Mouse (Mus musculus) frontal cortex, adult (tissue): ENCODE data around the gene Osgepl1.
"Not testable (repeated sequence)": the region's sequence is repeated elsewhere in the genome, so short reads cannot be mapped to it uniquely, and the experiment has no call there.

Experiments
- ATAC-seq: cut with Nextera tagmentation; 2 replicates; pipeline ENCODE4 v1.9.2; 2017; ENCODE audit warnings: mild to moderate bottlenecking, moderate library complexity, mixed read lengths; ENCODE audit not compliant: low TSS enrichment

Gene Osgepl1

GRCm38 (mm10) chr1:53312989-53313967, at the start of gene Osgepl1:
TSS of gene Osgepl1 (plus strand) at chr1:53313624.
- ATAC-seq, result peak; percentile 98

- not testable (repeated sequence) for ATAC-seq
Measured at GRCm38 (mm10) chr1:53264958-53265612, 48.3 kb upstream of the Osgepl1 start.

- ATAC-seq, result no peak
Measured at GRCm38 (mm10) chr1:53269901-53270300, 43.5 kb upstream of the Osgepl1 start.

GRCm38 (mm10) chr1:53272646-53273045, 40.8 kb upstream of the Osgepl1 start:
- ATAC-seq, result peak; percentile 88

DNA sequence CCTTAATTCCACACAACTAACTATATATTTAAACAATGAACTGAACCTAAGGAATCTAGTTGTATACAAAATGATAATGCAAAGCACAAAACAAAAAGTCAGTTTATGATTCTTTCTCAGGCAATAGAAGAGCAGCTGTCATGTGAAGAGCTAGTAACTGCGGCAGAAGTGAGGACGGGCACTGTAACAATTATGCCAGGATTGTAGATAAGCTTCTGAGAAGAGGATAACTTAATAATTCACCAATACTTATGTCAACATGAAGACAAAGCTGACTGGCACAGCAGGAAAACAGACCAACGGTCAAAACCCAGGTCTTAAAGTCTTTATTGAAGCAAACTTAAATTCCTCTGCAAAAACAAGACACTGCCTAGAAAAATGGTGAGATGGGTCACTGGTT, 22.2 kb upstream of the Osgepl1 start:
- ATAC-seq, result no peak

DNA sequence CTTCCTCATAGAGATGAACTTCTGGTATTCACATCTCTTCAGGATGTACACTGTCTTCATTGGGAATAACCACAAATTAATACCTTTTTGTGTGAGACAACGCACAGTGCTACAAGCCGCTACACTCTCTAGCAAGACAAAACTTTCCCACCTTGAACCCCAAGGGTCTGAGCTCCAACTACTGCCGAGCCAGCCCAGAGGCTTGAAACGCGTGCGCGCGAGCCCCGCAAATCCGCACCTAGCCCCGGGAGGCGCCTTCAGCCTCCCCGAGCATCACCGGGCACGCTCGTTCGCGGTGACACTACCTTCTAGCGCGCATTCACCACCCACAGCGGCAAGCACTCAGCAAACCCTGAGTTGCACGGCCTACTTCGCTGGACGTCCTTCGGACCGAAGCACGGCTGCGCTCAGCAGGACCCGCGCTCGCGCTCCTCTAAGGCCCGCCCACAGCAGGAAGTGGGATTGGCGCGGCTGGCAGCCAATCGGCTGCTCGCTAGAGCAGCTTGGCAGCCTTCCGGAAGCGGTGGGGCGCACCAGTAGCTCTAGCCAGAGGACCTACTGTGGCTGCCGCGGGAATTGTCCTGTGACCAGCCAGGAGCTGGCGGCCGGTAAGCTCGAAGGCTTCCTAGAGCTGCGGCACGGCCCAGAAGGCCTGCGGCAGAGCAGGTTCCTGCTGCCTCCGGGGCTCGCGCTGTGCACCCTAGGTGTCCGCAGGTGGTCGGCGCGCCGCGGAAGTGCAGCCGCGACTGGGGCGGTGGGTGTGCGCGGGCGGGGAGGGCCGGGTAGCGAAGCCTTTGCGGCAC, 16.6 kb upstream of the Osgepl1 start, which contains the start of the genes Pms1, Ormdl1 and Gm28778:
TSS of gene Pms1 (minus strand) at position 438 of the 803 bp plus-strand sequence.
TSS of gene Ormdl1 (plus strand) at position 515 of the 803 bp plus-strand sequence.
TSS of gene Gm28778 (plus strand) at position 531 of the 803 bp plus-strand sequence.
- ATAC-seq, result peak; percentile 98

DNA sequence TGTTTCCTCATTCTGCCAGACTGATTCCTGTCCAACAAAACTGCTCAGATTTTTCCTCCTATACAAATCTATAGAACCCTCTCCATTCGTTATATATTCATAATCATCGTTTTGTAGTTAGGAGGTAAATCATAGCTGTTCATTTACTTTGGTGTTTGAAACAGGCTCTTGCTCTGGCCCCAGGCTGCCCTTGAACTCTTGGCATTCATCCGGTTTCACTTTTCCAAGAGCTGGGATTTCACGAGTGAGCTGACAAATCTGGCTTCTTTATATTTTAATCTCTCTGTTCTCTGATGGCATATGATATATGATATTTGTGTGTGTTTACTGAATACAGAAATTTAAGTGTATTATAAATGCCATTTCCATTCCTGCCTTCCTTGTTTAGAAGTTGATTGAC, 12.9 kb upstream of the Osgepl1 start:
- ATAC-seq, result no peak

DNA sequence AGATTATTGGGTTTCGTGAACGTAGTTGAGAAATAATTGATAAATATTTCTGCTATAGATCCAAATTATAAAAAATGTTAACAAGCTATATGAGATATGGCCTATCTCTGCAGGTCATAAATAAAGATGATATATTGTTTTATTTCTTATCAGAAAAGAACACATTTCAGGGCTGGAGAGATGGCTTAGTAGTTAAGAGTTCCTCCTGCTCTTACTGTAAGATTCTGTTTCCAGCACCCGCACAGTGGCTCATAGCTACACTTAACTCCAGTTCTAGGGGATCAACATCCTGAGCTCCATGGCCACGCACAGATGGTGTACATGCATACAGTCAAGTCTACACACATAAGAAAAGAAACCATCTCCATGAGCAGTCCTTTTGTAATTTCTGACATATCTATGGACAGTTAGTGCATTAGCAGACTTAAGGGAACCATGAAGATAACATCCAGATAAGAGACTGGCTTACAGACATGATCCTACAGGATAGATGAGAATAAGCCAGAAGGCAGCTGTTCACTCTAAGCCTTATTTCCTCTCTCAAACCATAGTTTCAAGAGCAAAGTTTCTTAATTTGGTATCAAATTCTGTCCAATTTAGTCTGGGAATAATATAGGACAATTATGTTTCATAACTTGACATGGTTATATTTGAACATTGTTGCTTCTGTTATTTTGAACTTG, 8.4 kb downstream of the Osgepl1 start:
- peak; percentile 62; the same call in 1 of the 2 replicates for ATAC-seq

DNA sequence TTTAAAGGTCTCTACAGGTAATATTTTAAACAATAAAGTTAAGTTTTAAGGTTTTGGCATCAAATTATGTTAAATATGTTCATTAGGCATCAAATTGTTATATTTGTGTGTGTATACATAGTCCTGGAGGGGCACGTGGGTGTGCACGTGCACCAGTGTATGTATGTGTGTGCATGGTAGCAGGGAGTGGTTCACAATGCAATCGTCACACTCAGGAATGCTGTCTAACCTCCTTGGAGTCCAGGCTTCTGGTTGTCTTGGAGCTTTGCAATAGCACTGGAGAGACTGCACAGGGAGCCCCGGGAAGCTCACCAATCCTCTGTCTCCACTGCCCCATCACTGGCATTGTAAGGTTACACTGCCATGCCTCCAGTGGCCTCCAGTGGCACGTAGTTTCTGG, 9.8 kb downstream of the Osgepl1 start:
- no peak for ATAC-seq

GRCm38 (mm10) chr1:53324277-53324676, 10.9 kb downstream of the Osgepl1 start:
- no peak for ATAC-seq

- ATAC-seq, result no peak
Measured at GRCm38 (mm10) chr1:53324827-53325494, 11.5 kb downstream of the Osgepl1 start.

DNA sequence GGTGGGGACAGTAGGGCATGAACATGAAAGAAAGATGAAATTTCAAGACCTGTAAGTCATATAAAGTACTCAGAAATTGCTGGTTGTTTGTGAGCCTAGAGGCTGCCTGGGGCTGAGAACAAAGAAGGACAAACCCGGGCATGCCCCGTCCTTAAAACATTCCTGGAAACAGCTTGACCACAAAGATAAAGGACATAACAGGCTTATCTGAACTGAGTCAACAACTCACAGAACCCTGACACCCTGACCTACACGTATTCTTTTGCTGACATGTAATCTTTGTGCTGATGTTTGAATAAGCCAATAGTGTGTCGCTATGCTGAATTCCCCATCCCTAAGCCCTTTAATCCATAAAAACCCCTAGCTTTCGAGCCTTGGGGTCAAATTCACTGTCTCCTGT, 20.1 kb downstream of the Osgepl1 start:
- not testable (repeated sequence) for ATAC-seq

GRCm38 (mm10) chr1:53335465-53335864, 22.0 kb downstream of the Osgepl1 start:
- ATAC-seq, result no peak

DNA sequence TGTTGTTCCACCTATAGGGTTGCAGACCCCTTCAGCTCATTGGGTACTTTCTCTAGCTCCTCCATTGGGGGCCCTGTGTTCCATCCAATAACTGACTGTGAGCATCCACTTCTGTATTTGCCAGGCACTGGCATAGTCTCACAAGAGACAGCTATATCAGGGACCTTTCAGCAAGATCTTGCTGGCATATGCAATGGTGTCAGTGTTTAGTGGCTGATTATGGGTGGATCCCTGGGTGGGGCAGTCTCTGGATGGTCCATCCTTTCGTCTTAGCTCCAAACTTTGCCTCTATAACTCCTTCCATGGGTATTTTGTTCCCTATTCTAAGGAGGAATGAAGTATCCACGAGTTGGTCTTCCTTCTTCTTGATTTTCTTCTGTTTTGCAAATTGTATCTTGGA, 24.0 kb downstream of the Osgepl1 start:
- ATAC-seq, result not testable (repeated sequence)

DNA sequence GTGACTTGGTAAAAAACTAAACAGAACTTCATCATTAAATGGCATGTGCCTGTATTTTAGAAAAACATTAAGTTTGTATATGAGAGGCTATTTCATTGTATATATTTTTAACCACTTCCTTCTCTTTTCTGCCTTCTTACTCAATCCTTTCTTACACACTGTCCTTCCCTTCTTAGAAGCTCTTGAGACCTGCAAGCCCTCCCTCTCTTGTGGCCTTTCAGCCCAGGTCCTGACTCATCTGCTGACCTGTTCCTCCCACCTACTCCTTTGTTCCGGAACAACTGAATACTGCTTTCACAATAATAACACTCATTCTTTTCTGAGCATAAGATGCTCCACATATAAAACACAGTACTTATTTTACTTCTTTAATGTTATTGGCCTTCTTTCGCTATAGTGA, 27.6 kb downstream of the Osgepl1 start:
- ATAC-seq, result no peak

DNA sequence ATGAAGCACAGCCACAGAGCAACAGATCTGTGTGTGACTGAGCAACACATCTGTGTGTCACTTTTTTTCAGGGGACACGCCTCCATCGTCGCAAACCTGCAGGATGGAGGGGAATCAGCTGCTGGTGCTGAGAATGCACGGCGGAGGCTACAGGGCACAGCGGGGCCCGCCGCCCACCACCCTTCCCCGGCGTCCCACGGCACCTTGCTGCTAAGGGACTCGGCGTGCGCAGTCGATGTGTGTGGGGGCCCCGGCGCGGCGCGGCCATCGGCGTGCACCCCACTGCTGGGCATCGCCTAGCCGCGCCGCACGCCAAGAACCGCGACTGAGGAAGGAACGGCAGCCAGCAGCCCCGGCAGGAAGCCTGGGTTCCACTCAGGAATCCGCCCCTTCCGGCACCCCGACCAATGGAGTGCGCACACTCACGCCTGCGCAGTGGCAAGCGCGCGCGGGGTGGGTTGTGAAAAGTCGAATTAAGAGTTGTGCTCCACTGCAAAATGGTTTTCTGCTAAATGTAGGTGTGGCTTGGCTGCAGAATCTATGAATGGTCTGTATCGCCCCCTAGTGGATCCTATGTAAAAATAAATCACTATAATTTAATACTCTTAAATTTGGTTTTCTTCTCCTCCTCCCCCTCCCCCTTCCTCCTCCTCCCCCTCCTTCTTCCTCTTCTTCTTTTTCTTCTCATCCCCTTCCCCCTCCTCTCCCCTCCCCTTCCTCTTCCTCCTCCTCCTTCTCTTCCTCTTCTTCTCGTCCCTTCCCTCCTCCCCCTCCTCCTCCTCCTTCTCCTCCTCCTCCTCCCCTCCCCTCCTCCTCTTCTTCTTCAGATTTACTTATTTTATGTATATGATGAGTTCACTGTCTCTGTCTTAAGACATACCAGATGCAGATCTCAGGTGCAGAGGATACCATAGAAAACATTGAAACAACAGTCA, 39.2 kb downstream of the Osgepl1 start, which contains the start of the genes Asdurf, Gm28551 and Asnsd1:
TSS of gene Asdurf (minus strand) at position 293 of the 935 bp plus-strand sequence.
TSS of gene Gm28551 (minus strand) at position 341 of the 935 bp plus-strand sequence.
TSS of gene Asnsd1 (minus strand) at position 426 of the 935 bp plus-strand sequence.
- ATAC-seq, result peak; percentile 100

GRCm38 (mm10) chr1:53358988-53359387, 45.6 kb downstream of the Osgepl1 start:
- ATAC-seq, result no peak
